ENCODE assay signal across 17 mouse cellular contexts in genomic region chr1:189698416-189698815, GRCm38 (mm10). TPM values are rescaled to one million over a fixed set of nuclear protein-coding genes. Genes with fewer than 3 reads are reported as not detected.
DNase-seq lines count a peak whose midpoint lies in the region; ATAC-seq and TF ChIP-seq lines count a peak whose summit lies in the region.
"Had no signal": no experiment of that assay in that cellular context is flagged by ENCODE, and none has a peak within 500 bp of the region (broad histone marks: within the 10 kb centered on the region; RNA-seq: fewer than 3 reads in every experiment).

No protein-coding gene starts in this region.

- POLR2A ChIA-PET in Patski (lab: Charles Lee), result no interaction called here

- in situ Hi-C loops in Patski (cut with MboI; ENCODE audit: low pct_unique_long_range_greater_than_20kb), result loop anchor here (5.0 kb wide), 1 partner anchor 279 kb away; no protein-coding TSS in a partner anchor

- ATAC-seq in kidney, postnatal 0 days (replicated peaks; ENCODE audit: low FRiP score, low read depth), result no peak
- ATAC-seq in Patski, result no peak
- ATAC-seq in heart, embryonic 11.5 days (replicated peaks; ENCODE audit: insufficient number of reproducible peaks, low FRiP score, low TSS enrichment), result peak; percentile 66
- no peak for ATAC-seq in megakaryocyte, adult 5-6 weeks (ENCODE audit: poor library complexity, severe bottlenecking)
- ATAC-seq: activated CD4-positive, CD25-positive, alpha-beta regulatory T cell, adult 4 months had no signal

- H3K9me3 ChIP-seq in kidney, postnatal 0 days (replicated peaks; ENCODE audit: low read length), result no peaks in the 10 kb centered on the region
- no peaks in the 10 kb centered on the region for H3K9me3 ChIP-seq in heart, embryonic 11.5 days (replicated peaks; ENCODE audit: control insufficient read depth, low read length)
- H3K9me3 ChIP-seq: neural tube, embryonic 13.5 days had no signal

- no peak overlapping the region for H3K4me2 ChIP-seq in kidney, postnatal 0 days (ENCODE audit: low read length)
- peak overlapping the region; percentile 37; the same call in 1 of the 2 replicates for H3K4me2 ChIP-seq in heart, embryonic 11.5 days
- H3K4me2 ChIP-seq: neural tube, embryonic 13.5 days had no signal

- peak; percentile 50 for TF ChIP-seq CTCF in kidney, postnatal 0 days (IDR thresholded peaks at IDR 0.05; ENCODE audit: low read depth)
- peak; percentile 45 for TF ChIP-seq CTCF in Patski (IDR thresholded peaks at IDR 0.05)

- H3K27me3 ChIP-seq in kidney, postnatal 0 days (ENCODE audit: insufficient read depth, low read length), result no peaks in the 10 kb centered on the region
- H3K27me3 ChIP-seq in Patski, result no peaks in the 10 kb centered on the region
- H3K27me3 ChIP-seq in heart, embryonic 11.5 days (ENCODE audit: control insufficient read depth, insufficient read depth, low read length), result no peaks in the 10 kb centered on the region
- H3K27me3 ChIP-seq: neural tube, embryonic 13.5 days had no signal

- no peak overlapping the region for H3K27ac ChIP-seq in kidney, postnatal 0 days
- H3K27ac ChIP-seq in heart, embryonic 11.5 days (ENCODE audit: low read depth, low read length), result 0 out of 2 replicates have a peak overlapping the region, but pooled peaks have one; percentile 12
- H3K27ac ChIP-seq: neural tube, embryonic 13.5 days had no signal

- H3K4me3 ChIP-seq in kidney, postnatal 0 days (replicated peaks; ENCODE audit: low read depth, low read length), result no peak overlapping the region
- H3K4me3 ChIP-seq in heart, embryonic 11.5 days (ENCODE audit: low read depth, low read length), result no peak overlapping the region
- H3K4me3 ChIP-seq: neural tube, embryonic 13.5 days had no signal

- H3K9ac ChIP-seq in kidney, postnatal 0 days (ENCODE audit: low read depth, low read length), result no peak overlapping the region
- H3K9ac ChIP-seq in heart, embryonic 11.5 days (ENCODE audit: low read depth, low read length), result no peak overlapping the region
- H3K9ac ChIP-seq: neural tube, embryonic 13.5 days had no signal

- H3K4me1 ChIP-seq in kidney, postnatal 0 days (replicated peaks; ENCODE audit: insufficient read depth, low read length), result 0 out of 2 replicates have a peak, but pooled peaks cover 3% of the 10 kb centered on the region
- peaks cover 4% of the 10 kb centered on the region; the same call in 1 of the 2 replicates for H3K4me1 ChIP-seq in heart, embryonic 11.5 days (ENCODE audit: control insufficient read depth, insufficient read depth, low read length)
- H3K4me1 ChIP-seq: neural tube, embryonic 13.5 days had no signal

- CTCF ChIA-PET in Patski (lab: Charles Lee), result interaction anchor here (0.7 to 1.3 kb wide), 3 partner anchors 8 to 185 kb away, joined by 3 to 4 read pairs (median 3); no protein-coding TSS in a partner anchor

- WGBS in kidney, postnatal 0 days, result 64% methylated on average over 4 of the region's 4 CpGs
- 26% methylated on average over 4 of the region's 4 CpGs for WGBS in heart, embryonic 11.5 days (ENCODE audit: insufficient replicate concordance)

- DNase-seq in kidney, postnatal 0 days (ENCODE audit: low spot score), result no peak
- DNase-seq in kidney, adult 8-10 months, result no peak
- DNase-seq in Patski (ENCODE audit: low read depth, low spot score), result no peak
- DNase-seq in heart, postnatal 4 days, result peak; percentile 73
- no peak for DNase-seq in frontal cortex, postnatal 10 days (ENCODE audit: low spot score in 2 of 2)
- DNase-seq in layer of hippocampus, postnatal 36 days, result no peak
- DNase-seq: B cell, adult 2 months; cerebellum, adult 18-20 months; embryo, embryonic 11 days; kidney, adult 2 months; midbrain, embryonic 14.5 days; retina, postnatal 1 day; thymus, adult 18-20 months had no signal

- no peaks in the 10 kb centered on the region for H3K36me3 ChIP-seq in kidney, postnatal 0 days (ENCODE audit: insufficient read depth, low read length)
- no peaks in the 10 kb centered on the region for H3K36me3 ChIP-seq in heart, embryonic 11.5 days (ENCODE audit: control insufficient read depth, insufficient read depth, low read length)
- H3K36me3 ChIP-seq: neural tube, embryonic 13.5 days had no signal

RNA-seq across cellular contexts. Expression of gene Cenpf, which starts 10.5 kb away (rescaled TPM):
- 42.1 and 42.5 TPM in 2 replicates for polyA plus RNA-seq in kidney, postnatal 0 days (2015; fragmentation: Nextera tagmentation; extraction: Ambion mirVana)
- 26.1 TPM for polyA plus RNA-seq in Patski (2021)
- polyA plus RNA-seq in heart, embryonic 11.5 days (2014; fragmentation: Nextera tagmentation; extraction: Ambion mirVana), result 57.2 and 72.6 TPM in 2 replicates
- total RNA-seq in heart, postnatal 4 days (2021), result 10 to 100 TPM; 49.5 to 65.6 TPM
- 38.7 and 40.5 TPM in 2 replicates for total RNA-seq in megakaryocyte, adult 5-6 weeks (2015)
- 47.4 and 82.1 TPM in 2 replicates for total RNA-seq in megakaryocyte, adult 5-6 weeks (2017)
- total RNA-seq in layer of hippocampus, postnatal 36 days (2021), result 1 to 10 TPM; 1.2 to 1.9 TPM

RNA-seq across cellular contexts. Expression of gene Ptpn14, which starts 29.7 kb away (rescaled TPM):
- polyA plus RNA-seq in kidney, postnatal 0 days (2015; fragmentation: Nextera tagmentation; extraction: Ambion mirVana), result 11.1 and 11.6 TPM in 2 replicates
- polyA plus RNA-seq in Patski (2021), result 56.8 TPM
- 10.1 and 11.7 TPM in 2 replicates for polyA plus RNA-seq in heart, embryonic 11.5 days (2014; fragmentation: Nextera tagmentation; extraction: Ambion mirVana)
- 10 to 100 TPM; 31.0 to 33.3 TPM for total RNA-seq in heart, postnatal 4 days (2021)
- total RNA-seq in megakaryocyte, adult 5-6 weeks (2015), result 0.02 and 0.09 TPM in 2 replicates
- 0.26 TPM in 1 of 2 replicates, not detected in the other for total RNA-seq in megakaryocyte, adult 5-6 weeks (2017)
- 10 to 100 TPM; 12.2 to 12.4 TPM for total RNA-seq in layer of hippocampus, postnatal 36 days (2021)

Comparison
In these comparisons a context has a peak if more than half of its experiments do, and no peak if none do; other contexts are left out.
1. RNA of gene Cenpf, which starts 10.5 kb away (total RNA-seq): 49.5 to 65.6 TPM in heart, postnatal 4 days and 38.7 to 82.1 TPM in megakaryocyte, adult 5-6 weeks; 1.2 to 1.9 TPM in layer of hippocampus, postnatal 36 days; every median in the first group is over 10 times any median in the second.
2. RNA of gene Ptpn14, which starts 29.7 kb away (total RNA-seq): 31.0 to 33.3 TPM in heart, postnatal 4 days and 12.2 to 12.4 TPM in layer of hippocampus, postnatal 36 days; 0.02 to 0.26 TPM in megakaryocyte, adult 5-6 weeks; every median in the first group is over 10 times any median in the second.